Mouse (Mus musculus) olfactory bulb, adult 2 months (tissue): ENCODE data around the gene Fam47c. TPM values are rescaled to one million over a fixed set of nuclear protein-coding genes. Genes with fewer than 3 reads are reported as not detected.

Source experiments
- H3K27ac ChIP-seq: fragments of 200-500 bp; 2 replicates; pipeline ENCODE4 v1.5.1; 2012; ENCODE audit warnings: low read depth, low read length; ENCODE audit not compliant: insufficient read depth
- H3K4me1 ChIP-seq: fragments of 200-500 bp; 2 replicates; pipeline ENCODE4 v1.6.1; 2012; ENCODE audit warnings: low read length; ENCODE audit not compliant: control insufficient read depth, insufficient read depth
- H3K4me3 ChIP-seq: fragments of 200-500 bp; 2 replicates; pipeline ENCODE4 v1.5.1; 2012; ENCODE audit warnings: mild to moderate bottlenecking, low read depth, low read length, moderate library complexity; ENCODE audit not compliant: insufficient read depth
- CTCF ChIP-seq: fragments of 200-500 bp; IDR thresholded peaks from 2 replicates; pipeline ENCODE4 v1.5.1; 2012; ENCODE audit warnings: low read depth, mild to moderate bottlenecking, low read length, moderate library complexity; ENCODE audit not compliant: insufficient read depth
- POLR2A ChIP-seq: fragments of 200-500 bp; IDR thresholded peaks from 2 replicates; pipeline ENCODE4 v1.6.1; 2012; ENCODE audit warnings: mild to moderate bottlenecking, low read depth, low read length, moderate library complexity; ENCODE audit not compliant: insufficient read depth
- WGBS: fragments of 180-500 bp; shearing (Covaris S2); methylation state at CpG from one replicate; pipeline ENCODE4 v1.1.7; 2018; 5-methylcytosine and 5-hydroxymethylcytosine counted together
- polyA plus RNA-seq: library from polyadenylated mRNA; stranded (reverse); fragments of >200 nt; gene quantifications from 2 replicates; pipeline ENCODE4 v1.2.4, GENCODE M21; 2012; ENCODE audit warnings: low replicate concordance; ENCODE audit not compliant: missing spikeins, insufficient read depth, insufficient read length

Gene Fam47c
- not detected in 2 replicates for polyA plus RNA-seq

DNA sequence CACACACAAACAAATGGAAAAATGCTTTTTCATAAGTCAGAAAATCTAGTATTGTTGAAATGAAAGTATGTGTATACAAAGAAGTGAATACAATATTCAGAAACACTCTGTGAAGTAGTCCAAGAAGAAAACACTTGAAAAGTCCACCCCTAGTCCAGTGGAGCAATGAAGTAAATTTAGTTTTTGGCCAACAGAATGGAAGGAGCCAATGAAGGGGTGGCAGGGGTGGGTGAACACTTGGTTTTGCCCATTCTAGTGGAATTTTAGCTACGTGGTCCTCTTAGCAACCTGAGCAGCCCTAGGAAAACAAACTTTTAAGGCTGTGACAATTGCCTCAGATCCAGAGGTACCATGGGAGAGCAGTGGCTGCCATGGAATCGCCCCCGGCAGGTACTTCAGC is at the start of gene Fam47c:
Gene Fam47c, plus strand, starts transcription at position 301 of the 400 bp plus-strand sequence.
- H3K4me3 ChIP-seq = no peak within 1 kb of the TSS
- TF ChIP-seq CTCF (no peak), POLR2A (no peak)
- H3K27ac ChIP-seq = no peak within 1 kb of the TSS
- no peaks in the 10 kb centered on the region for H3K4me1 ChIP-seq
- 85% methylated on average over 3 of the region's 3 CpGs for WGBS

DNA sequence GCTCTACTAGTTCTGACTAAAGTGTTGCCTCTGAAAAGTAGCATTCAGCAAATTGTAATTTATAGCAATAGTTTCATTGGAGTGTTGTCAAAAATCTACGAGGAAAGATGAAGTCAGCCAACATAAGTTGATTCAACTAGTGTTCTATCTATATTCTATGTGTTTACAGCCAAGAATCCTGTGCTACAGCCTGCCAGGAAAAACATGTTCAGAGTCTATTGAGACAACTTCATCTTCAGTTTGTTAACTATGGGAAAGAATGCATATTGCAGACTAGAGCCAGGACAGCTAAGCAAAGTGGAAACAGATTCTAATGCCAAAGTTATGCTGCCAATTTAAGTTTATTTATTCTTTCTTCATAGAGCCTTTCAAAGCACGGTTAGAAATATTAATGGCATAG is 31.8 kb downstream of the Fam47c start:
- Histone ChIP-seq H3K4me3 (no peak overlapping the region), H3K4me1 (no peaks in the 10 kb centered on the region), H3K27ac (no peak overlapping the region)
- 70% methylated on average over 2 of the region's 2 CpGs for WGBS
- TF ChIP-seq CTCF (no peak), POLR2A (no peak)

DNA sequence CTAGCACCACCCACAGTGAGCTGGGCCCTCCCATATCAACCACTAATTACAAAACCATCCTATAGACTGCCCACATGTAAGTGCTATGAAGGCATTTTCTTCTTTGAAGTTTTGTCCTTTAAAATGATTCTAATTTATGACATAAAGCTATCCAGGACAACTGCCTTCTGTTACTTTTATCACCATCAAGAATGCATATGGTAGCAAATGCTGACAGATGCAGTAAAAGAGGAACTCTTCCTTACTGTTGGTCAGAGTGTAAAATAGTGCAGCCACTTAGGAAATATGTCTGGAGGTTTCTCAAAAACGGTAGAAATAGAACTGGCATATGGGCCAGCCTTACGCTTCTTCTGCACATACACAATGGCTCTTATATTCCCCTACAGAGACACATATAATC is 39.5 kb downstream of the Fam47c start:
- H3K27ac ChIP-seq = no peak overlapping the region
- no peak for TF ChIP-seq CTCF
- TF ChIP-seq POLR2A = no peak
- H3K4me3 ChIP-seq = no peak overlapping the region
- WGBS = 85% methylated on average over 2 of the region's 2 CpGs
- H3K4me1 ChIP-seq = no peaks in the 10 kb centered on the region

Other genes with a start within 250 kb of the Fam47c start
- not detected in 2 replicates for gene Prrg1, start 153.9 kb upstream of the Fam47c start, polyA plus RNA-seq